Mouse (Mus musculus): Measurements from ENCODE around the gene Cmklr1.
"Not testable (repeated sequence)": the region's sequence is repeated elsewhere in the genome, so short reads cannot be mapped to it uniquely, and the experiment has no call there.

Cmklr1 gene

GRCm38 (mm10) chr5:113586458-113586849, 63.8 kb downstream of the Cmklr1 start:
- DNase-seq (ENCODE audit: low spot score in 2 of 2), result not testable (repeated sequence)

- DNase-seq (ENCODE audit: low spot score in 2 of 2), result not testable (repeated sequence)
Measured at GRCm38 (mm10) chr5:113585619-113586457, 64.4 kb downstream of the Cmklr1 start.

DNA sequence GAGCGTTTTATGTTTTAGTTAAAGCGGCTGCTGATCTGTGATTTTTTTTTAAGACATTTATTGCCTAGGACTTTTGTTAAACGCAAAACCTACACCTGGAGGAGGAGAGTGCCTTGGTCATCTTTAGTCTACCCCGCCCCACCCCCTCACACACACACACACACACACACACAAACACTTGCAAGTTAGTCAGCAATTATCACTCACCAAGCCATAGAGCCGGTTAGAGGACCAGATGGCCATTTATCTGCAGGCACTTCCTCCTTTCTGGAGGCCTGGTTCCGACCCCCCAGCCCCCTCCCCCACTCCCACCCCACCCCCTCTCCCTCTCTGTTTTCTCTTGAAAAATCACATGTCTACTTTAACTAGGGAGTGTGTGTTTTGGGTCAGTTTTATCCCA, 65.8 kb downstream of the Cmklr1 start:
- DNase-seq (ENCODE audit: low spot score in 2 of 2), result no peak

GRCm38 (mm10) chr5:113583424-113584162, 66.6 kb downstream of the Cmklr1 start:
- no peak for DNase-seq (ENCODE audit: low spot score in 2 of 2)

DNA sequence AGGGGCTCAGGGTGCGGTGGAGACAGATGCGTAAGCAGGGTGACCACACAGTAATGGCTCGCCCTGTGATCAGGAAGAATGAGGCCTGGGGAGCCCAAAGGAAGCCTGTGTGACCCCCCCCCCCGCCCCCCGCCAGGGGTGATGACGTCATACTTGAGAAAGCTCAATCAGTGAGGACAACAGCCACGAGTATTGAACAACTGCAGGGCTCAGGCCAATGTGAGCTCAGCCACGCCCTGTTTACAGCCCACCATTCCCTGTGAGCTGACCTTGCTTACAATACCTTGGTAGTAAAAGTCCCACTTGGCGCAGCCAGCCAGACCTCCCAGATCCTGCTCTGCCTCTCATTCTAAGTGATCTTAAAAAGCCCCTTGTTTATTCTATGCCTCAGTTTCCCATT, 69.4 kb downstream of the Cmklr1 start:
- DNase-seq (ENCODE audit: low spot score in 2 of 2), result no peak

DNA sequence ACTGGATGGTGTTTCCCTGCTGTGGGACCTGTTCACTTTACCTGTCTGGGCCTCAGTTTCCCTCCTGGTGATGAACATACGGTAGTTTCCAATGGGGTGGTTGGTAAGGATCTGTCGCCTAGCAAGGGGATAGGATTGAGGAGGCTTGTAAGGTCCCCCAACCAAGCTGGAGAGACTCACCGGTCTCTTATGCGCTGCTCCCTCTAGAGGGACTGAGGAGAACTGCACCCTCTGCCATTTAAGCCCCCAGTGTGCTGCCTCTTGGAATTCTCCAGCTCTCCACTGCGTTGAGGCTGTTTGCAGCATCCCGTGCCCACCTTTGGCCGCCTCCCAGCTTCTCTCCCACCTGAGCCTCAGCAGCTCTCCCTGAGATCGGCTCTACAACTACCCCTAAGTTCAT, 70.0 kb downstream of the Cmklr1 start:
- no peak for DNase-seq (ENCODE audit: low spot score in 2 of 2)

DNA sequence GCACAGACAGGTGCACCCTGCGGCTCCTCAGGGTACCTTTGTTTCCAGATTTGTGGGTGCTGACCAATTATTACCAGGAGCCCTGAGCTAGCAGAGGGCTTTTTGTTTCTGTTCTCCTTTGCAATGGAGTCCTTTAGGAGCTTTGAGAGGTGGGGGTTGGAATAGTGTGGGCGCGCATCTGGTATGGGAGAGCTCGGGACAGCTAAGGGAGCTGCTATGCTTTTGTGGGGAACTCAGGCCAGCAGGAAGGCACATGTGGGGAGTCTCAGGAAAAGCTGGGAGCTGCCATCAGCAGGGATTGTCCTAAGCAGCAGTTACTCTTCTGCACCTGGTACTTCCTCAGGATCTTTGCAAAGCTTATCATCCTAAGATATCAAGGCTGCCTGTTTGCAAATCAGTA, 71.1 kb downstream of the Cmklr1 start:
- DNase-seq (ENCODE audit: low spot score in 2 of 2), result no peak

GRCm38 (mm10) chr5:113578428-113578827, 71.8 kb downstream of the Cmklr1 start:
- DNase-seq (ENCODE audit: low spot score in 2 of 2), result no peak

DNA sequence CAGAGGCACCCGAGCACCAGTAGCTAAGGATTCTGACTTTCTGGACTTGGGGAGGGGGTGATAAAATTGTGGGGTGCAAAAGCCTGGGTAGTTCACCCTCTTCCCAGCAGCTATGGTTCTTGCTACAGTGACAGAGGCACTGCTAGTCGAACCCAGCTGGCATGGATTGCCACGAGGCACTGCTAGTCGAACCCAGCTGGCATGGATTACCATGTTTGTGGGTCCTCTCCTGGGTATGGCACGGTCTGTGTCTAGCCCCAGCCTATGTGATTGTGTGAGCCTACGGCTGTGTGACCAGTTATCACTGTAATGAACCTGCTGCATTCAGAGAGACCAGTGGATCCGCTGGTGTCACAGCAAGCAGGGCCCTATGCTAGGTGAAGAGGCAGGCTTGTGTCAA, 72.7 kb downstream of the Cmklr1 start:
- no peak for DNase-seq (ENCODE audit: low spot score in 2 of 2)

DNA sequence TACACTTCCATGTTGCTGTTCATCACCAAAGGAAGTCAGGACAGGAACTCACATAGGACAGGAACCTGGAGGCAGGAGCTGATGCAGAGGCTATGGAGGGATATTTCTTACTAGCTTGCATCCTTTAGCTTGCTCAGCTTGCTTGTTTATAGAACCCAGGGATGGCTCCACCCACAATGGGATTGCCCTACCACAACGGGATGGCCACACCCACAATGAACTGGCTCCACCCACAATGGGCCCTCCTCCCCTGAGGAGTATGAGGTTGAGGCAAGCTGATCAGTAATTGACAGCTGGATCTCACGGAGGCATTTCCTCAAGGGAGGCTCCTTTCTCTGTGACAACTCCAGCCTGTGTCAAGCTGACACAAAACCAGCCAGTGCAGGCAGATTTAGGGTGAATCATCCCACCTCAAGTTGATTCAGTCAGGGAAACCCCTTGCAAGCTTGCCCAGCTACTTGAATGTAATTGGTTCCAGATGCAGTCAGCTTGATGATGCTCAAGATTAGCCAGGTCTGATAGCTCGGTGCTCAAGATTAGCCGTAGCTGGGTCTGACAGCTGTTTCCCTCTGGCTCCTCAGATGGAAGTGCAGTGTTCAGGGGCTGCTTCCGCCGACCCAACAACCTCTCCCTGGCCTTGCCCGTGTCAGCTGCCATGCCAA, 80.0 kb downstream of the Cmklr1 start:
- no peak for DNase-seq (ENCODE audit: low spot score in 2 of 2)

DNA sequence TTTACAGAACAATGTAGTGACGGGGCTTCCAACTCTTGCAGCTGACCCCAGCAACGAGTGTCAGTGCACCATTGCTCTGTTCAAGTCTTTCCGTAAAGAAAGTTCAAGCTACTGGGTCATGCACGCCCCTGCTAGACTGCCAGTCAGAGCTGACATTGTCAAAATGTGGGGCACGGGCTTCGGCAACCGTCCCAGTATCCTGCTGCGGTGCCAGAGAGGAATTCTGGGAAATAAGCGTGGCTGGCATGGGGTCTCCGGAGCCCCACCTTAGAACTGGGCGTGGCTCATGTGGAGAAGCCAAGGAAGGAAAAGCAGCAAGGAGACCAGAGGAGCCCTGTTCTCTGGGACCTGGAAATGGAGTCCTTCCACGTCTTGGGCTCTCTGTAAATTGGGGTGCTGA, 84.4 kb downstream of the Cmklr1 start:
- DNase-seq (ENCODE audit: low spot score in 2 of 2), result no peak

- no peak for DNase-seq (ENCODE audit: low spot score in 2 of 2)
Measured at GRCm38 (mm10) chr5:113565101-113565854, 84.9 kb downstream of the Cmklr1 start.

DNA sequence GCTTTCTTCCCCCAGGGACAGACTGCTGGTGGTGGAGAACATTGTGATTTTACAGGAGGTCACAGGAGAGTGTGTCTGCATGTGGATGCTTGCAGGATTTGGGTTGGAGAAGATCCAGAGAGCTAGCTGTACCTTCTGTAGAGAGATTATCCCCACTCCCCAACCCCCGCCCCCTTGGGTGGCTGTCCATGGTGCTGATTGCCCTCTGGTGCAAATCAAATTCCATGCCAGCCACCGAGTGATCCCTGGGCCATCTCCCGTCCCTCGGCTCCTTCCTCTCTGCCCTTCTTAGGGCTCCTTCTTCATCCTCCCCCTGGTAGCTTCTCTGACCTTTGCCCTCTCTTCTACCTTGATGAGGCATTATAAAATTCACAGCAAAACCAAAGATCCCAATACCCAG, 85.8 kb downstream of the Cmklr1 start:
- DNase-seq (ENCODE audit: low spot score in 2 of 2), result no peak

All from frontal cortex, postnatal 25 days (tissue).